Mouse (Mus musculus) heart, postnatal 0 days (tissue): ENCODE measurements around the gene Add3.

Source experiments
- CTCF ChIP-seq: IDR thresholded peaks from 2 replicates; pipeline ENCODE4 v1.5.1; 2016; ENCODE audit warnings: antibody characterized with exemption, control low read depth, low read depth
- EP300 ChIP-seq: IDR thresholded peaks from 2 replicates; pipeline ENCODE4 v1.6.1; 2016; ENCODE audit warnings: antibody characterized with exemption, low read depth

GRCm38 (mm10) chr19:53120483-53120882 lies 19.8 kb upstream of the Add3 start:
- TF ChIP-seq EP300 (no peak), CTCF (no peak)
